Mouse (Mus musculus) spleen, adult 12 weeks (tissue): ENCODE data around the gene Olfr548-ps1.
"Not testable (repeated sequence)": the region's sequence is repeated elsewhere in the genome, so short reads cannot be mapped to it uniquely, and the experiment has no call there.

Experiments used
- DNase-seq: peaks from one replicate; pipeline ENCODE4 v3.0.0; 2022; ENCODE audit warnings: low spot score

Olfr548-ps1 gene

DNA sequence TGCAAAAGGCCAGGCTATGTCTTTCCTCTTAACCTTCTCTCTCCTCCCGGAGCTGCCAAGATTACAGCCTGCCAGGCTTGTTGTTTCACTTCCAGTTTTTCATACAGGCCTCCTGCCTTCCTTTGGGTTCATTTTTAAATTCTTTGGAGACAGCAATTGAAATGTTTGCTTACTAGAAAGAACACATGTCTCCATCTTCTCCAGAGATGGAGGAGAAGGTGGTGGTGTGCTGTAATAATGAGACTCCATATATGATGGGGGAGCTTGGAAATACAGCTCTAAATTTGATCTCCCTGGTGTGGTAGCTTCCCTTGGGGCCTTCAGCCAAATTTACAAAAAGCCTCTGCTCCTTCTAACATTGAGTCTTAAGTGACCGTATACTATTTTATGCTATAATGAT is at the start of gene Olfr548-ps1:
Gene Olfr548-ps1, plus strand, starts transcription at position 301 of the 400 bp plus-strand sequence.
- DNase-seq, result no peak

DNA sequence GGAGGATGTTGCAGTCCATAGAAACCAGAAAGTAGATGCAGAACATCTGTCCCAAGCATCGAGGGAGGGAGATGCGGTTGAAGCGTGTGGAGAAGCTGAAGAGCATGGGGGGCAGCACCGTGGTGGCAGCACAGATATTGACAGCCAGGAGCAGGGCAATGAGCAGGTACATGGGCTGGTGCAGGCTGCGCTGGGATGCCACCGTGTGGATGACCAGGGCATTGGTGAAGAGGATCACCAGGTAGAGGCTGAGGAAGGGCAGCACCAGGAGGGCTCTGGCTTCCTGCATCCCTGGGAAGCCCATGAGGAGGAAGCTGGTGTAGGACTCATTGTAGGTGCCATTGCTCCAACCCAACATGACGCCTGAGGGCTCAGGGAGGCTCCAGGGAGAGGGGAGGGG is 46.3 kb upstream of the Olfr548-ps1 start:
- DNase-seq, result not testable (repeated sequence)

DNA sequence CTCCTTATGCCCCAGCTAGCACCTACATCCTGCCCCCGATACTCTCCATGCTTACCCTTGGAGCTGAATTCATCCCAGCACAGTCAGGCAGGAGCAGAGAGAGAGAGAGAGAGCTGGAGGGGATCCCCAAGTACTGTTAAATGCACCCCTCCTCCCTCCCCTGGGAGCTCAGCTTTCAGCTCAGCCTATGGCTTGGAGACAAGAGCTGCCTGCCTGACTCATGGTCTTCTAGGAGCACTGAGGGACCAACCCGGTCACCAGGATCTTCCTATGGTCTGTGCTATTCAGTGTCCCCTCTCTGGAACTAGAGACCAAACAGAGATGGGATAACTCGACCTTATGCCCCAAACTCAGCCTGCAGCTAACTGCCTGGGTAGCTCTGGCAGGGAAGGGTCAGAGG is 41.2 kb upstream of the Olfr548-ps1 start, which contains the start of gene Olfr545:
Gene Olfr545, minus strand, starts transcription at position 101 of the 400 bp plus-strand sequence.
- no peak for DNase-seq

DNA sequence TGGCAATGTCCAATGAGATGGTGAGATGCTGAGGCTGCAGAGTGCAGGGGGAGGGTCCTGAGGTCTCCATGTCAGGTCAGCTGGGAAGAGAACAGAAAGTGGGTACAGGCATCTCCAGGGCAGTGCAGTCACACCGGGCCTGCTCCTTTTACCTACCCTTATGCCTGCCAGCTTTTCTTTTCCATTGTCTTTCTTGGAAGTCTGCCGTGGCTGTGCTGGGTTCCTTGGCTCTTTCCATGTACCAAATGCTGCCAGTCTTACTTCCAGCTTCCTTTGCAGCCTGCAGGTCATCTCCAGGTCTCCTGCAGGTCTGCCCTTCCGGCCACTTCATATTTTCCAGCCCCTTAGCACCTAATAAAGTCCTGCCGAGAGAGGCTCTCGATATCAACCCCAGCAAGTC is 38.7 kb upstream of the Olfr548-ps1 start:
- DNase-seq, result no peak

DNA sequence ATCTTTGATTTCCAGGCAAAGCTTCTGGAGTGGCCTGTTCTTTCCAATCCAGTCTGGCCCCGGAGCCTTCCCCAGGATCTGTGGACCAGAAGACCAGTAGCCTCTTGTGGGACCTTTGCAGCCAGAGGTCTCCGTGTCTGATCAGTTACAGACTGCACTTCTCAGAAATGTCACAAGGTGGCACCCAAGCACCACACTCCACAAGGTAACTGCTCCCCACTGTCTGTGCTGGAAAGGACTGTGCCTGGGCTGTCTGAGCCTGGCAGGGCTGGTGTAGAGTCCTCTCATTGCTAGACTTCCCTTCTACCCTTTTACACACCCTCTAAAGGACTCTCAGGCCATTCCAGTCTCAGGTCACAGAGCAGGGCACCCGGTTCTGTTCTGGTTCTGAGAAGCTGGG is 33.8 kb upstream of the Olfr548-ps1 start:
- peak; percentile 22 for DNase-seq

DNA sequence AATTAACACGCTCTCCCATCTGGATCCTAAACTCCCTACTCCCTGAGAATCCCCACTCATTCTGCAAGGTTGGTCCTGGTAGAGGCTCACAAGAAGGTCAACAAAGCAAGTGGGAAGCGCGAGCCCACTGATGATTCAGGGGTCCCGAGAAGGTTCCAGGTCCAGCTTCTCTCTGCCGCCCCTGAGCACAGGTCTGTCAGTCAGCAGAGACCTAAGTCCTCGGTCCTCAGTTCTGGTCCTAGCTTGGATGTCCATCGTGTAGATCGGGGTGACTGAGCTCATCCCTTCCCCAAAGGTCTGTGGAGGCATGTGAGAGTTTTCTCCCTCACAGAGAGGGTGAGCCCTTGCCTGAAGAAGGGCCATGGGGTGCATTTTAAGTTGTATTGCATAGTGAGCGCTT is 32.6 kb upstream of the Olfr548-ps1 start:
- no peak for DNase-seq

DNA sequence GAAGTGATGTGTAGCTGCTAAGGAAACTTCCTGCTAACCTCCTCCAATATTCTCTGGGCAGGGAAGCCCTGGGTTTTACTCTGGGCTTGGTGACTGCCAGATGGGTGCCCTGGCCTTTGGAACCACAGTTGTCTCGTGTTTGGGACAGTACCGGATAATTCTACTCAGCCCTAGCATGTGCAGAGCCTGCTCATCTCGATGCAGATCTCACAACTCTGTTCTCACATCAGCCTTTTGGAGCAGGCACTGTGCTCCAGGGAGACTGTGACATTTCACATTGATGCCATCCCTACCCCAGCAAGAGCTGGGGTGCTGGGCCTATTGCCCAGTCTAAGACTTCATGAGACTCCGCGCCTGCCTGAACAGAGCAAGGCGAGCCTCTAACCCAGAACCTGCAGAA is 32.0 kb upstream of the Olfr548-ps1 start:
- DNase-seq, result no peak

DNA sequence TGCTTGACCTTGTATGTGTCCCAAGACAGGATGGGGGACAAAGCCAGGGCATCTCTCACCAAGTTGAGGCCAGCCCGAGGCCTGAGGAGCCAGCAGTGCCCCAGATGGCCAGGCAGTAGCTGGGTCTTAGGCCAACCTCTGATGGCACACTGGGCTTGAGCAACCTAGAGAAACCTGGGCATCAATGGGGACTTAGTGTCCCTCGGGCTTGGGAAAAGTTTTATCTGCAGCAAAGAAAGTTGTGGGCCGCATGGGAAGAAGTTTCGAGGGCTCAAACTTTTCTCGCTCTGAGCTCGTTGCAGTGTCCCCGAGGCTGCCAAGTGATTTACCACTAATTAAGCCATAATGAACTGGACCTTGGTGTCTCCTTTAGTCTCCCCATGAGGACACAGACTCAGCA is 31.0 kb upstream of the Olfr548-ps1 start:
- no peak for DNase-seq

DNA sequence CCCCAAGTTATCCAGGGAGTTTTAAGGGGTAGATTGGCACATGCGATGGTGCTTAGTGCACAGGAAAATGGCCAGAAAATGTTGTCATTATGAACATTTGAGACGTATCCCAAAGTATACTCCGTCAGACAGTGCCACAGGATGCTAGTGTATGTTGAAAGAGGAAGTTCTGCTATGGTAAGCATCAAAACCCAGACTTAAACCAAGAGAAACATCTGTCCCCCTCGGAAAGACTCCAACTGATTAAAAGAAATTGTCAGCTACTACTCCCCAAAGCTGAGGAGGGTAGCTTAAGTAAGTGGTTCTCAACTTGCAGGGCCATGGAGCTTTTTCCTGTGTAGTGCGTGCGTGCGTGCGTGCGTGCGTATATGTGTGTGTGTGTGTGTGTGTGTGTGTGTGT is 28.8 kb upstream of the Olfr548-ps1 start:
- no peak for DNase-seq

DNA sequence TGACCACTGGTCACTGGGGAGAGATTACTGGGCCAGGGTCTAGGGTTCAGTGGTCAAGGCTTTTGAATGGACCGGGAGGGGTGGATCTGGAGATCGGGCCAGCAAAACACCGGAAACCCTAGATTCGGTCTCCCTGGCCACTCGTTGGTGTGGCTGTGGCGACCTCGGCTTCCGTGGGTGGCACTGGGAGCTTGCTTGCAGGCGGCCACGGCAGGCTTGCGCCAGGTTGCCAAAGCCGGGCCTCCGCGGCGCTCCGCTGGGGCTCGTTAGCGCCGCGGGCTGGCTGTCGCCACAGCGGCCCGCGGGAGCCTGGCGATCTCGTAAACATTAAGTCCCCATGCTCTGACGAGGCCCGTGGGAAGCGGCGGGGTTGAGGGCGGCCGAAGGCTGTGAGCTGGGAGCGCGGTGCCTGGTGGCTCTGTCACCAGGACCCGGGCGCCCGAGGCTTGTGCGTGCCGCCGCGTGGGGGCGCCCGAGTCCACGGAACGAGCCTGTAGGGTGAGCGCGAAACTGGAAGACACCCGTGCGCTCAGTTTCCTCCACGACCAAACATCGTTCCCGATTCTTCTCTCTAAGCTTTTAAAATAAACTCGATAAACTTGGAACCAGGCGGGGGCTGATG is 27.8 kb upstream of the Olfr548-ps1 start:
- peak; percentile 64 for DNase-seq

DNA sequence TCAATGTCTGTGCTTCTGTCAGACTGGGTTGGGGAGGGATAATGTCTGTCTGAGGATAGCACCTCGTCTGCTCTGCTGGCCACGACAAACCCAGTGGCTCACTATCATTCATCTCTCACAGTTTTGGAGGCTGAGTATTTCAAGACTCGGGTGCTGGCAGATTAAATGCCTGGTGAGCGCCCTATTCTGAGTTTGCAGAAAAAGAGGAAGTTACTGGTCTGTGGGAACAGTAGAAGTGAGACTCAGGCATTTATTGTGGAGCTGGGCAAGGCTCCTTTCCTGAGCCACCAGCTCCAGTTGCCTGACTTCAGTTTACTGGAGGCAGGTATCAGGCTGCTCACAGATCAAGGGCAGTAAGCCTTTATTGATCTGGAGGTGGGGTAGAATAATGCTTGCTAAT is 26.6 kb upstream of the Olfr548-ps1 start:
- no peak for DNase-seq

DNA sequence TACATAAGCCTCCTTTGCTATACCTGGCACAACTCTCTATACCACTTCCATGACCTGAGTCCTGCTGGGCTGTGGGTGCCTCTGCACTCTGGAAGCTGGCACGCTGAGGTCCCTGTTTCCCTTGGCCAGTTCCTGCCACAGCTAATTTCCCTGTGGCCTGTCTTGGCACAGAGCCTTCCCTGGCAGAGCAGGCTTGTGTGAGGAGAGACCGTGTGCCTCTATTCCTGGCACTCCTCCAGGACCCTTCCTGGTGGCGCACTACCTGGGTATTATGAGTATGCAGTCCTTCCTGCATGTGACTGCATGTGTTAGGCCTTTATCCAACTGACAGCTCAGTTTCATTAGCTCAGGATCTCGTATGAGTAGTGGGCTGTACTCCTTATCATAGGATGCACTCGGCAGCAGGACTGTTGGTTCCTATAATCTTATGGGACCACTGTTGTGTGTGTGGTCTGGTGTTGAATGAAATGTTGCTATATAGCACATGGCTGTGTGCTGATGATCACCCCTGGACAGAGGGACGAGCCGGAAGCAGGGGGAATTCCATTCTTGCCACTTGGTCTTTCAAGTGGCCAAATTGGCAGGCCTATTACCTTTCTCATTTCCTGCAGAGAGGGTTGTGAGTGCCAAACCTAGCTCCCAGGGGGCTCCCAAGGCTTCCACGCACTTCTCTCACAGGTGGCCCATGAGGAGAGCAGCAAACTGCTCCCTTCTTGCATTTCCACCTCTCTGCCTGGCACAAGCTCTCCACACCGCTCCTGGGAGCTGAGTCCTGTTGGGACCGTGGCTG is 24.2 kb upstream of the Olfr548-ps1 start:
- DNase-seq, result no peak

DNA sequence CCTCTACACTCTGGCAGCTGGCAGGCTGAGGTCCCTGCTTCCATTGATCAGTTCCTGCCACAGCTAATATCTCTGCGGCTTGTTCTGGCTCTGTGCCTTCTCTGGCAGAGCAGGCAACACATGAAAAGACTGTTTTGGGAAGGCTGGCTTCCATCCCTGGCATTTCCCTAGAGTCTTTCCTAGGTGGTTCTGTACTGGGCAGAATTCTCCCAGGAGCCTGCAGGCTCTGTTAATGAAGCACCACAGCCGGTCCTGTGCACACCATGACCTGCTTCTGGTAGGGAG is 23.7 kb upstream of the Olfr548-ps1 start:
- no peak for DNase-seq

DNA sequence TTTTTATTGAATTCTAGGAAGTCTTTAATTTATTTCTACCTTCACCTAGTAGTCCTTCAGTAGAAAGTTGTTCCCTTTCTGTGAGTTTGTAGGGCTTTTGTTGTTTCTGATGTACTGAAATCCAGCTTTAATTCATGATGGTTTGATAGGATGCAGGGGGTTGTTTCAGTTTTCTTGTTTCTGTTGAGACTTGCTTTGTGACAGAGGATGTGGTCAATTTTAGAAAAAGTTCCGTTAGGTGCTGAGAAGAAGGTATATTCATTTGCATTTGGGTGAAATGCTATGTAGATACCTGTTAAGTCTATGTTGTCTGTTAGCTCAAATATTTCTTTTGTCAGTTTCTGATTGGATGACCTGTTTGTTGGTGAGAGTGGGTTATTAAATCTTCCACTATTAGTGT is 11.6 kb upstream of the Olfr548-ps1 start:
- DNase-seq, result no peak

DNA sequence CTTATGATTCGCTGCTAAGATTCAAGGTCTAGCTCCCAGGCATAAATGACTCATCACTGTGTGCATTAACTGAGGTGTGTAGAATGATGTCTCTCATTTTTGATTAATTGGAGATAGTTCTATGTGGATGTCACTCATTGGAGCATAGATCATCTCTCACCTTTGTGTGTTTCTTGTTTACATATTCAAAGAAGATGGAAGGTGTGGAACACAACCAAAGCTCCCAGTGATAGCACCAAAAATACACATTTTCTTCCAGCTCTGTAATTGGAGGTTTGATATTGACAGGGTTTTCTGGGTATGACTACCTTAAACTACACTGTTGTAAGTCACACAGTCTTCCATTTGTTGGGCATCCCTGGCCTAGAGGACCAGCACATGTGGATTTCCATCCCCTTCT is 6.2 kb upstream of the Olfr548-ps1 start, which contains the start of gene Olfr547:
Gene Olfr547, plus strand, starts transcription at position 301 of the 400 bp plus-strand sequence.
- DNase-seq, result no peak

DNA sequence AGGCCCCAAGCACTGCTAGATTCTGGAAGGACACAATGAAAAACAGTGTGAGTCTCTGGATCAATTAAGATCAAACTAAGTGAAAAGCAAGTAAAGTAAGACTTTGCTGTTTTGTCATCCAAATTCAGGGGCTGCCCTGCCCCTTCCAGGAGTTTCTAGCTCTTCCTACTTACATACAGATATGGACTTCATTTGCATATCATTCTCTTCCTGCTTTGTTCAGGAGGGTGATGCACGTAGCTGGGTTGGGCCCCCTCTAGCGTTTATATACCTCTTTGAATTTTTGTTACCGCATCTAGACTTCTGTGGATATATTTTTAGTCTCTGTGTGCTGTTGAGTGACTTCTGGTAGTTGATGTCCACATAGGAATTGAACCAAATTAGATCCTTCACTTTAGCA is 555 bp downstream of the Olfr548-ps1 start:
- DNase-seq, result no peak

DNA sequence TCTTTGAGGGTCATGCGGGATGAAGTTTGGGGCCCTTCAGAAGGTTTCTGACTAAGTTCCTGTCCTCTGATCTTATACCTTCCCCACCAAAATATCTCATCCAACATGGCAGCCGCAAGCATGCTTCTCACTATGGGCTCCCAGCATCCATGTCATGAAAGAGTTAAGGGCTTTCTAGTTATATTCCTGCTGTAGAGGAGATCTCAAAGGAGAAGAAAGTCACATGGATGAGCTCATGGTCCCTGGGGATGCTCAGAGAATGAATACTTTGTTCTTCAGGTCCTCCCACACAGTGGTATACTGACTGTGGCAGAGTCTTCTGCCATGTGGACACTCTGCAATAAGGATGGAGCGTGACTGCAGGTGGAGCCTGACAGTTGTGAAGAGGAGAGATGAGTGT is 8.9 kb downstream of the Olfr548-ps1 start, which contains the start of gene Olfr549:
Gene Olfr549, plus strand, starts transcription at position 301 of the 400 bp plus-strand sequence.
- DNase-seq, result no peak

DNA sequence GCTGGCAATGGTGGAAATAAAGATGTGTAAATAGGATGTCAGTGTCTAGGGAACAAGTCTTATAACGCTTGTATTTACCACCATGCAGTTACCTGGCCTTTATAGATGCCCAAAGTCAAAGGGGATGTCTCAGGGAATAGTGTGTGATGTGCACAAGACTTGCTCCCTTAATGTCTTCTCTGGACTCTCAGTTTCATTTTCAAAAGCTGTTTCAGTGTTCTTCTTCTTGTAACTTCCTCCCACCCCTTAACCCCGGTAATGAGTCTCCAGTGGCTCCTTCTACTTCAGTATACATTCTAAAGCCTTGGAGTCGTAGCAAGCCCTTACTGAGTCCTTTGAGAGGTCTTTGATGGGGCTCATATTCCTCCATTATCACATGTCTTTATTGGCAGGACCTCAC is 12.6 kb downstream of the Olfr548-ps1 start:
- no peak for DNase-seq

DNA sequence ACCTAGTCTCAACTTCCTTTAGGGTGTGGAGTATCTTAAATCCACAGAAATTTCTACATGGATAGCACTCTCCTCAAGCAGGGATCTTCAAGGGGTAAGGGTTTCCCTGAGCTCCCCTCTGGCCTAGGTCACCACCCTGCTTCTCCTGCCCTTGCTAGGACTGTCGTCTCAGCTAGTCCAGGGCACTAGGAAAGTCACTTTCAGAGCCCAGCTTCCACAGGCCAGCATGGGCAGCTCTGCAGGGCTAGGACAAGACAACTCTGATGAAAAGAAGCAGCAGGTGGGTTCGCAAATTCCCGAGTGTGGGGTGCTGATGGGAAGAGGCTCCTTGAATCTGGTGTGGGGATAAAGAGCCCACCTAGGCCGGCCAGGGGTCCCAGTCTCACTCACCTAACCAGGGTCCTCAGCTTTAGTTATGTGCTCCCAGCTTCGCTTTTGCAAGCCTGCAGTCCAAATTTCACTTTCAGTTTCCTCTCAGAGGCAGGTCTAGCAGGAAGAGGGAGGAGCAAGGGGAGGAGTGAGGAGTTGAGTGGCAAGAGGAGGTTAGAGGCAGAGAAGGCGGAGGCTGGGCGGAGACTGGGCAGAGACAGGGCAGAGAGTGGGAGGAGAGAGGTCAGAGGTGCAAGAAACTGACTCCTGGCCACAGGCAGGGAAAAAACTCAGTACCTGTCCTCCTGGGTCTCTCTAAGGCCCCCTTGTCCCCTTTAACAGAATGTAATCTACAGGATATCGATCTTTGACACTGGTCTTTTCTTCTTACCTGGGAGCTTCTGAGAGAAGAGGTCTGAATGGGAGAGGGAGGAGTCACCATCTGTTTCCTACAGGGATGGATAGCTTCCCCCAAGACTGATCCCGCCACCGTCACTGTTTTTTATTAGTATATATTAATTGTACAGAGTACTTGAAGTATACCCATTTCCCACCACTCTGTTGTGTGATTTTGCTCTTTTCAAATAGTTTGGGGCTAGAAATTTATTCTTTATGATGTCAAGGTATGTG is 24.6 kb downstream of the Olfr548-ps1 start, which contains the start of gene Trim21:
Gene Trim21, minus strand, starts transcription at position 488 of the 999 bp plus-strand sequence.
- DNase-seq, result peak; percentile 85

DNA sequence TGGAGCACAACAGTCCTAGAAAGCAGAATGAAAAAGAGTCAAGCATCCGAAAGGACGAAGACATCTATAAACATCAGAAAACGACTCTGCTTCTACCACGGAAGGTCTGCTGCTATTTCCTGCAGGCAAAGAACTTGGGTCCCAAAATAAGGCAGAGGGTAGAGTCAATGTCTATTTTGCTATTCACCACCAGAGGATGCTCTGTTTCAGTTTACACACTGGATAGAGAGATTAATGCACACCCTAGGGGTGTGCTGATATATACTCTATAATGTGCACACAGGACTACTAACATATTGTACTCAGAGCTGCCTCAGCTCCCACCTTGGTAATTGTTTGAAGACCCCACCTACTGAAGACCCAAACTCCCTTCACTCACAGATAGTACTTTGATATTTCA is 25.5 kb downstream of the Olfr548-ps1 start:
- no peak for DNase-seq

DNA sequence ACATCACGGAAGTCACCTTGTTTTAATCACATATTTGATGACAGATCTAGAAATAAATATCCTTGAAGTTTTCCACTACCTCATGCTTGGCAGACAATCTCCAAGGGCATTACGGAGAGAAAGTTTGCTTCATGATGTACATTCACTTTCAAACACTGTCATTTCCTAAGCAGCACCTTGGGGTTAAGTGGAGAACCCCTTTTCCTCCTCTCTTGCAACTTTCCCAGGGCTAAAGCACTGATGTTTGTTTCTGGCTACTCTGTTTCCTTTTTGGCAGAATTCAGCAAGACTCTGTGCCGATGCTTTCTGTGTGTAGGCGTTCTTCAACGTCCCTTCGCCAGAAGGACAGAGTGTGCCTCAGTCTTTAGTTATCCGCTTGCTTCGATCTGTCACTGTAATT is 30.4 kb downstream of the Olfr548-ps1 start, which contains the start of gene Olfr550:
Gene Olfr550, plus strand, starts transcription at position 301 of the 400 bp plus-strand sequence.
- DNase-seq, result no peak

DNA sequence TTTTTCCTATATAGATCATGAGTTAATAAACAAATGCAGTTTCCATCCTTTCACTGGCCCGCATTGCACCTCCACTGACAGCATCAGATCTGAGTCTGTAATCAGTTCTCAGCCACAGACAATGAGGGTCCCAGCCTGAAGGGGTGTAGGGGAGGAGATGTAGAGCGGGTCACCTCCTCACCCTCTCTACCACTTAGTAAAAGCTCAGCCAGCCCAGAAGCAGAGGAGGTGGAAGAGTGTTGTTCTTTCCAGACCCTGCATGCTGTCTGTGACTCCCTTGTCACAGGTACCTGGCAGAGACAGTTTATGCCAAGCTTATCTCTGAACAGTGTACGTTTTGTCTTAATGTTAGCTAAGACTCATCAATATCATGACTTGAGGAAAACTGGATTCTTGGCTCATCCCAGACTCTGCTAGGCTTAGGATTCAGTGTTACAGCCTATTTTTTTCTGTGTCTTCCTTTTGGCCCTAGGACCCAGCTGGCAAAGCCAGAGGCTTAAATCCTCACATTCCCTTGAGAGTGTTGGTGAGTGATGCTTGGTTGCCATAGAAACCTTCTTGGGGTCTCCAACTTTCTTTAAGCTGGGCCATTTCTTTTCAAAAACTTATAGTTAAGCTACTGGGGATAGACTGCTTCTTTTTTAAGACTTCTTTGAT is 32.6 kb downstream of the Olfr548-ps1 start:
- DNase-seq, result no peak
